Mouse (Mus musculus) erythroblast, embryonic 14.5 days (primary cell): ENCODE measurements around the gene Mras. TPM values are rescaled to one million over a fixed set of nuclear protein-coding genes. Genes with fewer than 3 reads are reported as not detected.

Experiments
- H3K27me3 ChIP-seq: 2 replicates; pipeline ENCODE4 v1.6.1; 2012; ENCODE audit warnings: inconsistent platforms; ENCODE audit not compliant: control insufficient read depth
- H3K36me3 ChIP-seq: 2 replicates; pipeline ENCODE4 v1.6.1; 2012; ENCODE audit warnings: mild to moderate bottlenecking, inconsistent platforms; ENCODE audit not compliant: control insufficient read depth
- H3K4me1 ChIP-seq: 2 replicates; pipeline ENCODE4 v1.6.1; 2012; ENCODE audit warnings: inconsistent platforms; ENCODE audit not compliant: control insufficient read depth
- H3K4me3 ChIP-seq: replicated peaks from 2 replicates; pipeline ENCODE3; 2012; ENCODE audit warnings: moderate library complexity, mild to moderate bottlenecking, inconsistent platforms
- H3K9me3 ChIP-seq: 2 replicates; pipeline ENCODE4 v1.6.1; 2012; ENCODE audit warnings: low read length, inconsistent platforms, mixed read lengths; ENCODE audit not compliant: control insufficient read depth
- GATA1 ChIP-seq: IDR thresholded peaks from 2 replicates; pipeline ENCODE4 v1.6.1; 2012; ENCODE audit warnings: low read length, inconsistent platforms, mixed read lengths
- TAL1 ChIP-seq: IDR thresholded peaks from 3 replicates; pipeline ENCODE4 v1.6.1; 2012; ENCODE audit warnings: low read length, inconsistent platforms, mixed read lengths
- polyA plus RNA-seq: library from polyadenylated mRNA; stranded (reverse); fragments of >175 nt; gene quantifications from 2 replicates; pipeline ENCODE4 v1.2.3, GENCODE M21; 2012

The Mras gene
- polyA plus RNA-seq, 1 experiment = not detected

DNA sequence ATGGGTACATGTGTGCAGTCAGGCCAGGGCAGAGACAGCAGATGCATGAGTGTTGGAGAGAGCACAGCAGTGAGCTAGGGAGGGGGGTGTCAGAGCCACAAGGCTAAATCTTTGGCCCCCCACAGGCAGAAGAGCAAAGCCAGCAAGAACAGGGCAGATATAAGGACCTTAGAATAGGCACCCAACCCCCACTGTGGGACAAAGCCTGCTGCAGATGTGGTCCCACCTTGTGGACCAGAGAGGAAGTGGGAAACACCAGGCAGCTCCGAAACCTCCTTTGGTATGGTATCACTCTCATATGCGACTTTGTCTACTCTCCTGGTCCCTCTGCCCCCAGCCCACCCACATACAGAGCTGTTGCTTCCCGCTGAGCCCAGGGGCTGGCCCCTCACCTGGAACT lies 15.3 kb downstream of the Mras start:
- H3K4me1 ChIP-seq = no peaks in the 10 kb centered on the region
- no peaks in the 10 kb centered on the region for H3K36me3 ChIP-seq
- no peaks in the 10 kb centered on the region for H3K27me3 ChIP-seq
- no peak for TF ChIP-seq TAL1
- TF ChIP-seq GATA1 = no peak
- no peaks in the 10 kb centered on the region for H3K9me3 ChIP-seq
- H3K4me3 ChIP-seq = no peak overlapping the region

DNA sequence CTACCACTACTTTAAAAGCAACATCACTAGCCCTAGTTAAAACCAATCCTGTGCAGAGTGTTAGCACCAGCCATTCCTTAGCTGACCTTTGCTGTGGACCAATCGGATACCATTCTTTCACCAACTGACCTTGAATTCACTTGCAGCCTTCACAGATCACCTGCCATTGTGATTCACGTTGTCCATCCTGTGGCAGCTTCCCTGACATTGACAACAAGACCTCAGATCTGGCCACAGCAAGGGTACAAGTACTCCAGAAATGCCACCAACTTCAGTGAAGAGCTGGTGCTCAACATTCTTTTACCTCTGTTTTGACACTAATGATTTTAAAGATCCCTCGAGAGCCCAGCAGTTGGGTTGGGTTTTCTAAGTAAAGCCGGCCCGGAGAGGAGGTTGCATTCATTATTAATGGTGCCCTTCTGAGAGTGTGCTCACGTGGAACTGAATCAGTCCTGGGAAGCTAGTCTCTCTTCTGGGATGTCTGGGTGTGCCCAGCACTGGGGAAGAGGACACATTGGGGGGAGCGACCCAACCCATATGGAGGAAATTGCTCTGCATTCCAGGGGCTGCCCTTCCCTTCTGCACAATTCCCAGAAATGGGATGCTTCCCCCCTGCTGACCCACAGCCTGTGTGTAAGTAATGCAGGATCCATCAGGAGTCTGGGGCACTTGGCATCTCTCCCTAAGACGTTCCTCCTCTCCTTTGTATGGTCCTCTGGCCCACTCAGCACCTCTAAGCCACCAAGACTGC lies 17.1 kb downstream of the Mras start:
- Histone ChIP-seq H3K4me1 (no peaks in the 10 kb centered on the region), H3K36me3 (no peaks in the 10 kb centered on the region), H3K9me3 (no peaks in the 10 kb centered on the region), H3K27me3 (no peaks in the 10 kb centered on the region), H3K4me3 (no peak overlapping the region)
- no peak for TF ChIP-seq TAL1
- no peak for TF ChIP-seq GATA1

DNA sequence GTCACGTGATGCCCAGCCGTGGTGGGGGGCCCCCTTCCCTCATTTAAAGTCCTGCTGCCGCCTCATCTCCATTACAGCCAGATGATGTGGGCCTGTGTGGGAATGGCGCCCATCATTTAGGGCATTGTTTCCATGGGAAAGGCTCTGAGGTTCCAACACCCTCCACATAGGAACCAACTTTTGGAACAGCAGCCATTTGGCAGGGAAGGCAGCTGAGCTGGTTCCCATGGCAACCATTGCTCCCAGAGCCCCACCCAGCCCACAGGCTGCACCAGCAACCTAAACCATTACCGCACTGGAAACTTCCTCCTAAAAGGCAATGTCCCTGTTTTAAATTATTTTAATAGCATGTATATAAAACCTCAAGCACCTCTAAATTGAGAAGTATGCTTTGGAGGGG lies 18.8 kb downstream of the Mras start:
- H3K27me3 ChIP-seq = no peaks in the 10 kb centered on the region
- H3K36me3 ChIP-seq = no peaks in the 10 kb centered on the region
- no peaks in the 10 kb centered on the region for H3K9me3 ChIP-seq
- TF ChIP-seq TAL1 (no peak), GATA1 (no peak)
- H3K4me1 ChIP-seq = no peaks in the 10 kb centered on the region
- H3K4me3 ChIP-seq = no peak overlapping the region

DNA sequence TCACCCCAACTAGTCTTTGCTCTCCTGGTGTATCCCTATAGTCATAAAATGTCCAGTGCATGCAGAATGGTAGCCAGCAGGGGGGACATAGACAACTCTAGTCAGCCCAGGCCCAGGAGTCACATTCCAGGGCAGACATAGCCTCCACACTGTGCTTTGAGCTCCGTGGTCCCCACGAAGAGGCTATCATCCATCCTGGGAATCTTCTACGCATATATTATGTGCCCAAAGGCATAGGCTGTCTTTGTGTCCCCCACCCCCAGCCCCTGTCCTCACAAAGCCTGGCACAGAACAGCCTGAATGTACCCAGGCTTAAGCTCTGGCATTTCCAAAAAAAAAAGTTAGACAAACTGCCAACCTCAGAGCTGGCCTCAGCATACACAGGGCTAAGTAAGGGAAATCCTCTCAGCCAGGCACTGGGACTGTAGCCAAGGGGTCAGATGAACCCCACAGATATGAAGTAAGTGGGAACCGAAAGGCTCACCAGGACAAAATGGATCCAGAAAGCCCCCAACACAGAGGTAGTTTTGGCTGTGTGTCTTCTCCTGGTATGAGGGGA lies 19.8 kb downstream of the Mras start:
- H3K4me1 ChIP-seq = no peaks in the 10 kb centered on the region
- TF ChIP-seq GATA1 = no peak
- no peak for TF ChIP-seq TAL1
- H3K4me3 ChIP-seq = no peak overlapping the region
- no peaks in the 10 kb centered on the region for H3K27me3 ChIP-seq
- no peaks in the 10 kb centered on the region for H3K36me3 ChIP-seq
- H3K9me3 ChIP-seq = no peaks in the 10 kb centered on the region

DNA sequence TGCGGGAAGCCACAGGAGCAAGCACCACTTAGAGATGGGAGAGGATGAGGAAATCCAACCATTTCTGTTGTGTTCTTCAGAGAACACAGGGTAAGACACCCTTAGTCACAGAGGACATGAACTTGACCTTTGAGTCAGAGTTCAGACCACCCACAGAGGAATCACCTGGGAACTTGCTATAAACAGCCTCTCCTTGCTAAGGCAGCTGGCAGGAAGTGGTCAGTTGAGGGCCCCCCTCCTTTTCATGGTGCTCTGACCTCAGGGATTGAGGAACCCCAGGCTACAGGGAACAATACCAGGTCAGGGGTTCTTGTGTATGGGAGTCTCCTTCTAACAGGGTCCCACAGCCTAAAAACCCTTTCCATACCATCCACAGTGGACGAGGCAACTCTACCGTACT lies 20.4 kb downstream of the Mras start:
- Histone ChIP-seq H3K9me3 (no peaks in the 10 kb centered on the region), H3K27me3 (no peaks in the 10 kb centered on the region), H3K4me3 (no peak overlapping the region), H3K4me1 (no peaks in the 10 kb centered on the region), H3K36me3 (no peaks in the 10 kb centered on the region)
- TF ChIP-seq GATA1 (no peak), TAL1 (no peak)

DNA sequence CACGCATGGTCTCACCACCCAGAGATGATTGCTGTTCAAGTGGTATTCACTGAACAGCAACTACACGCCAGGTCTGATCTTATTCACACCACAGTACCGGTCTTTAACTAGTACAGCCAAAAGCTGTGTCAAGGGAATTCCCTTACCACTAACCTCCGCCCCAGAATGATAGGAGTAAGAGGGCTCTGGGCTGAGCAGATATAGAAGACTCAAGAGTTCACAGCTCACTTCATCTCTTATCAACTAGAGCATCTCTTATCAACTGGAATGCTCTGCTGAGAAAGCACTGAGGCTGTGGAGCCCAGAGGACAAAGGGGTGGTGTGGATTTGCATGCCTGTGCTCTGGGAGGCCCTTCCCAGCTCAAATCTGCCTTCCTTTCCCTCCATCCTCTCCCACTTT lies 25.4 kb downstream of the Mras start:
- no peaks in the 10 kb centered on the region for H3K36me3 ChIP-seq
- no peaks in the 10 kb centered on the region for H3K9me3 ChIP-seq
- H3K4me1 ChIP-seq = no peaks in the 10 kb centered on the region
- TF ChIP-seq TAL1 (no peak), GATA1 (no peak)
- no peak overlapping the region for H3K4me3 ChIP-seq
- H3K27me3 ChIP-seq = no peaks in the 10 kb centered on the region

DNA sequence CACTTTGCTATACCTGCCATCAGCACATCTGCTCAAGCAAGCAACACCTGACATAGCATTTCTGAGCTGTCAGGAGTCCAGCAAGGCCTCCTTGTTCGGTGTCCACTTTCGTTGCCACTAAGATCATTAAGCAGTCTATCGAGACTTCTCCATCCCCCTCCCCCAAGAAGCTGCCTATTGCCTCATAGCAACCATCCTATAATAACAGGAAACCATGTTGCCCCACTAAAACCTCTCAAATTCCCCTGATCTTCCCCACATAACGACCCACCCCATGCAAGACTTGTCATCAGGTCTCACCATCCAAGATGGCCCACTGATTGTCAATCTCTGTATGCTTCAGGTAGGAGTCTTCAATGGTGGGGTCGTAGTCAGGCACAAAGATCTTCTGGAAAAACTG lies 26.1 kb downstream of the Mras start:
- H3K4me3 ChIP-seq = no peak overlapping the region
- H3K27me3 ChIP-seq = no peaks in the 10 kb centered on the region
- H3K36me3 ChIP-seq = no peaks in the 10 kb centered on the region
- no peaks in the 10 kb centered on the region for H3K9me3 ChIP-seq
- H3K4me1 ChIP-seq = no peaks in the 10 kb centered on the region
- no peak for TF ChIP-seq GATA1
- TF ChIP-seq TAL1 = no peak

DNA sequence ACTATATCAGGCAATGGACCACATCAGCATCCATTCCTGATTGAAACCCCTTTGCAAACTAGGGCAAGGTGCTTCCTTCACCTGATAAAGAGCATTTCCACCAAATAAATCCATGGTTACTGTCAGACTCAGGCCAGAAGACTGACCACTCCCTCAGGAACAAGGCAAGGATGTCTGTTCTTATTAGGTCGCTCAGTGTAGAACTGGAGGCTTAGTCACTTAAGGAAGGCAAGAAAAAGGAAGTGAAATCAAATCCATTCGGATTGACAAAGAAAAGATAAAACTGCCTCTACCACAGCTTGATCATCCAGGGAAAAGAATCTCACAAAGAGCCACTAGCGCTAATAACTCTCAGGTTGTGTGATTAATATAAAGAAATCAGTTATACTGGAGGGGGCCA lies 27.9 kb downstream of the Mras start:
- Histone ChIP-seq H3K4me3 (no peak overlapping the region), H3K27me3 (no peaks in the 10 kb centered on the region), H3K36me3 (no peaks in the 10 kb centered on the region), H3K9me3 (no peaks in the 10 kb centered on the region), H3K4me1 (no peaks in the 10 kb centered on the region)
- TF ChIP-seq GATA1 (no peak), TAL1 (no peak)

DNA sequence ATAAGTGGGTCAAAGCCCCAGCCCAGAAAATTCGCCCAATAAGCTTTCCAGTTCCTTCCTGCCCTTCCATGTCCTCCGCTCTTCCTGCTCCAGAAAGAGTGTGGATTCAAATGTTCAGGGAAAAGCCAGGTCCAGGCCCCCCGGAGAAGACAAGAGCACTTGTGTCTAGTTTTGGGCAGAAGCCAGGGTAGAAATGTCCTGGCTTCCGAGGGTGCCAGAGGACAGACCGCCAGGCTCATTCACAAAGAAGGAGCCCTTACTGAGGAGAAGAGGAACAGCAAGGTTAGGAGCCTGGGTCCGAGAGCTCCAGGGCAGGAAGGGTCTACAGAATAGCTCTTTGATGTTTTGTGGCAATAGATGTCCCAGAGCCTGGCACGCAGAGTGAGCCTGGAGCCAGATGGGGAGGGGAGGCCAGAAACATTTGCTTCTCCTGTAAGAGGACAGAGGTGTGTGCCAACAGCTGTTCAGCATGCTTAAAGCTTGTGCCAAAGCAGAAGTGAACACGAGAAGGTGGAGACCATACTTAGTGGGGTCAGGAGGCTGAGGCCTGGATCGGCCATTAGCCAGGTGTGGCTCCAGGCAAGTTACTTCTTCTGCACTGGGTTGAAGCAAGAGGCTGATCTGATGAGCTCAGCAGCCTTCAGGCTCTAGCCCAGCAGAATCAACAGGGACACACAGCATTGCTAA lies 35.8 kb downstream of the Mras start:
- Histone ChIP-seq H3K36me3 (no peaks in the 10 kb centered on the region), H3K4me1 (no peaks in the 10 kb centered on the region), H3K4me3 (no peak overlapping the region), H3K27me3 (no peaks in the 10 kb centered on the region), H3K9me3 (no peaks in the 10 kb centered on the region)
- TF ChIP-seq TAL1 (no peak), GATA1 (no peak)

DNA sequence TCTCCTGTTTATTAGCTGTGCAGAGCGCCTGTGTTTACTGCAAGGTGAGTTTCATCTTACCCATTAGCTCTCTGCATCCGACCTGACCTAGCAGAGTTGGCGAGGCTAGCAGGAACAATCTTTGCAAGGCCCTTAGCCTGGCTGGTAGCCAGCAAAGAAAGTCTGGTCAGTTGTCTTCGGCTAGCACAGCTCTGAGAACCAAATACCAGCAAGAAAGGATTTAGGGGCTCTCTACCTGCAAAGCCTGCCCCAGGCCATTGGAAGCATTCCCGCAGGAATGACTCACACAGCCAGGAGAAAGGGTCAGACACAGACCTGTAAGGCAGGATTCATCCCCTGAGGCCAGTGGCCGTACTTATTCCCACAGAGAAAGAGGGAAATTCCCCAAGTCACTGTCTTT lies 36.4 kb downstream of the Mras start:
- Histone ChIP-seq H3K36me3 (no peaks in the 10 kb centered on the region), H3K4me3 (no peak overlapping the region), H3K4me1 (no peaks in the 10 kb centered on the region), H3K9me3 (no peaks in the 10 kb centered on the region), H3K27me3 (no peaks in the 10 kb centered on the region)
- no peak for TF ChIP-seq TAL1
- TF ChIP-seq GATA1 = no peak
